Comparison of ENCODE assay signal across 23 mouse cellular contexts in the genomic region with DNA sequence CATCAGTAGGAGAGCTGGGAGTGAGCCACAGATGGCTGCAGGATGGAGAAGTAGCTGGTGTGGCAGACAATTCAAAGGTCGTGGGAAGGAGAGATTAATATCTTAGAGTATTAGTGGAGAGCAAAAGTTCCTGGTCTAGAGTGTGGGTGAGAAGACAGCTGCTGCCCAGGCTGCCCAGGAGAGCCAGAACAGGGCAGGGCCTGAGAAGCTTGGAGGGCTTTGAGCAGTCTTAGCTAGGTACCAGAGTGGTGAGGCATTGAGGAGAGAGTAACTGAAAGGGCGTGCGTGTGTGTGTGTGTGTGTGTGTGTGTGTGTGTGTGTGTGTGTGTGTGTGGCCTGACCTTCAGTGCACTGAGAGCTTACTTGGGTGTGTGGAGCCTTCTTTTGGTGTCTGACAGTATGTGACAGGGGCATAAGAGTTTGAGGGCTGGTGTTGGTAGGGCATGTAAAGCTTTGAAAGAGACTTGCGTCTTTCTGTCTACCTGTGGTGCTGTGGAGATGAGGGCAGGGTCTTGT. TPM values are rescaled to one million over a fixed set of nuclear protein-coding genes. Genes with fewer than 3 reads are reported as not detected.
"Had no signal": no experiment of that assay in that cellular context is flagged by ENCODE, and none has a peak within 500 bp of the region (broad histone marks: within the 10 kb centered on the region; RNA-seq: fewer than 3 reads in every experiment).

No protein-coding gene starts in this region.

- H3K27ac ChIP-seq: kidney, postnatal 0 days; left cerebral cortex, adult 2 months; liver, embryonic 15.5 days; lung, embryonic 15.5 days; midbrain, embryonic 10.5 days; midbrain, embryonic 13.5 days; stomach, postnatal 0 days had no signal

- H3K9ac ChIP-seq: liver, embryonic 15.5 days; lung, embryonic 15.5 days; midbrain, embryonic 13.5 days had no signal

- DNase-seq: kidney, adult 9 months; kidney, postnatal 25 days; layer of hippocampus, postnatal 36 days; lung, adult 18-20 months; lung, postnatal 10 days; lung, postnatal 36 days; right cerebral cortex, adult 18-20 months; right cerebral cortex, postnatal 14 days; right cerebral cortex, postnatal 4 days; thymus, adult 2 months; thymus, postnatal 14 days; thymus, postnatal 4 days had no signal

- H3K4me3 ChIP-seq: left cerebral cortex, adult 2 months; liver, embryonic 15.5 days; lung, embryonic 15.5 days; megakaryocyte, embryonic 14.5 days; midbrain, embryonic 10.5 days; midbrain, embryonic 13.5 days had no signal

- H3K4me1 ChIP-seq: liver, embryonic 15.5 days; lung, embryonic 15.5 days; midbrain, embryonic 10.5 days; midbrain, embryonic 13.5 days had no signal

- H3K27me3 ChIP-seq: liver, embryonic 15.5 days; lung, embryonic 15.5 days; megakaryocyte, embryonic 14.5 days; midbrain, embryonic 13.5 days had no signal

- H3K4me2 ChIP-seq: liver, embryonic 11.5 days; liver, embryonic 15.5 days; lung, embryonic 15.5 days; midbrain, embryonic 13.5 days had no signal

- ATAC-seq: midbrain, embryonic 13.5 days had no signal

- H3K9me3 ChIP-seq: liver, embryonic 15.5 days; lung, embryonic 15.5 days; megakaryocyte, embryonic 14.5 days; midbrain, embryonic 10.5 days; midbrain, embryonic 13.5 days had no signal

RNA-seq across cellular contexts. Expression of gene Togaram2, which starts 35.3 kb away (rescaled TPM):
- polyA plus RNA-seq: limb, embryonic 11.5 days; liver, embryonic 11.5 days; liver, embryonic 15.5 days; midbrain, embryonic 10.5 days; neural tube, embryonic 11.5 days had no signal
